Mouse (Mus musculus) embryonic facial prominence, embryonic 11.5 days (tissue): Measurements from ENCODE around the gene Sc5d. TPM values are rescaled to one million over a fixed set of nuclear protein-coding genes. Genes with fewer than 3 reads are reported as not detected.

Experiments
- ATAC-seq: fragments of 200-750 bp; cut with Nextera tagmentation; replicated peaks from 2 replicates; pipeline ENCODE4 v1.8.0; 2017; ENCODE audit warnings: low read depth; ENCODE audit not compliant: insufficient number of reproducible peaks, low FRiP score, low TSS enrichment
- DNase-seq: peaks from one replicate; pipeline ENCODE4 v3.0.0-alpha.2; 2015; ENCODE audit warnings: low spot score
- H3K27ac ChIP-seq: fragments of 300-500 bp; sonication (generic); replicated peaks from 2 replicates; pipeline ENCODE4 v1.5.1; 2014; ENCODE audit warnings: mild to moderate bottlenecking, low read depth, low read length, control low read depth
- H3K27me3 ChIP-seq: fragments of 300-500 bp; sonication (generic); 2 replicates; pipeline ENCODE4 v1.6.1; 2014; ENCODE audit warnings: mild to moderate bottlenecking, low read length, moderate library complexity, mixed read lengths; ENCODE audit not compliant: control insufficient read depth, insufficient read depth
- H3K36me3 ChIP-seq: fragments of 300-500 bp; sonication (generic); replicated peaks from 2 replicates; pipeline ENCODE4 v1.6.1; 2014; ENCODE audit warnings: low read depth, mild to moderate bottlenecking, low read length, moderate library complexity, mixed read lengths; ENCODE audit not compliant: control insufficient read depth, insufficient read depth
- H3K4me1 ChIP-seq: fragments of 300-500 bp; sonication (generic); 2 replicates; pipeline ENCODE4 v1.6.1; 2014; ENCODE audit warnings: low read length, mixed read lengths; ENCODE audit not compliant: control insufficient read depth, insufficient read depth
- H3K4me2 ChIP-seq: fragments of 300-500 bp; sonication (generic); 2 replicates; pipeline ENCODE4 v1.6.1; 2014; ENCODE audit warnings: low read depth, mild to moderate bottlenecking, control low read depth, low read length, moderate library complexity
- H3K4me3 ChIP-seq: fragments of 300-500 bp; sonication (generic); 2 replicates; pipeline ENCODE4 v1.5.1; 2014; ENCODE audit warnings: low read depth, low read length, control low read depth
- H3K9ac ChIP-seq: fragments of 300-500 bp; sonication (generic); replicated peaks from 2 replicates; pipeline ENCODE4 v1.6.1; 2014; ENCODE audit warnings: mild to moderate bottlenecking, control low read depth, low read length
- H3K9me3 ChIP-seq: fragments of 300-500 bp; sonication (generic); replicated peaks from 2 replicates; pipeline ENCODE4 v1.6.1; 2016; ENCODE audit warnings: mild to moderate bottlenecking, low read length, inconsistent platforms, mixed read lengths; ENCODE audit not compliant: control insufficient read depth
- WGBS: fragments of 180-500 bp; shearing (Covaris S2); extraction: QIAGEN DNeasy Blood & Tissue Kit; methylation state at CpG from one replicate; pipeline ENCODE4 v1.1.7; 2014; 5-methylcytosine and 5-hydroxymethylcytosine counted together
- polyA plus RNA-seq: library from polyadenylated mRNA; unstranded; fragments of >200 nt; fragmentation: Nextera tagmentation; extraction: Ambion mirVana; gene quantifications from 2 replicates; pipeline ENCODE4 v1.2.1, GENCODE M21; 2014

The Sc5d gene
- polyA plus RNA-seq, 1 experiment from 2014 or later, result 52.1 TPM

DNA sequence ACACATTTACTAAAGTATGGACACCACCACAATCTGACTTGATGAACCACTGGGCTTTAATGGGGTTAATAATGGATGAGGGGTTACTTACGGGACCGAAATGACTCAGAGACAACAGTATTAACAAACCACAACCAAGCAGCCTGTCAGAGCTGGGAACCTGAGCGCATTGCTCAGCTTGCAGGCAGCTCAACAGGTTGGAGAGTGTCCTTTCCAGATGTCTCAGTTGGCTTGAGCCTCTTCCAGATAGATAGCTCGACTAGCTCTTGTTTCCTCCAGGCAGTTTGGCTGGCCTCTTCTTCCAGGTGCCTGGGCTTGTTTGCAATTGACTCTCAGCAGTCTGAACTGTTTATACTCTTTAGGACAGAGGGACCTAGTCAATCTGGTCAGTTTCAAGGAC is 8.6 kb upstream of the Sc5d start:
- Histone ChIP-seq H3K27ac (no peak overlapping the region), H3K9me3 (no peaks in the 10 kb centered on the region), H3K4me2 (no peak overlapping the region), H3K4me1 (no peaks in the 10 kb centered on the region), H3K36me3 (no peaks in the 10 kb centered on the region), H3K4me3 (no peak overlapping the region), H3K27me3 (no peaks in the 10 kb centered on the region), H3K9ac (no peak overlapping the region)
- ATAC-seq (no peak), DNase-seq (no peak)
- WGBS, result 71% methylated on average over 4 of the region's 4 CpGs

DNA sequence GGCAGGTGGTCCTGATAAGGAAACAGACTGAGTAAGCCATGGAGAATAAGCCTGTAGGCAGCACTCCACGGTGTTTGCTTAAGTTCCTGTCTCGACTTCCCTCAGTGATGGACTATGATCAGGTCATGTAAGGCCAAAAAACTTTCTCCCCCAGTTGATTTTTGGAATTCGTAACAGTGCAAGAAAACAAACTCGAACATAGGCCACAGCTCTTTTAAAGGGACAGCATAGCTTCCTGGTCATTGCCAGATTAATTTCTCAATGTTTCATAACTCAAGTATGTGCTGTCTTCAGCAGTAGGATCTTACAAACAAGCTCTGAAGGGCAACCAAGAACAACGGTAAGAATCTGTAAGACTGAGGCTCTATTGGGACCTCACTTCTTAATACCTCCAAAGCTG is 7.4 kb upstream of the Sc5d start:
- H3K9ac ChIP-seq, result no peak overlapping the region
- H3K27me3 ChIP-seq, result no peaks in the 10 kb centered on the region
- 88% methylated on average over 5 of the region's 5 CpGs for WGBS
- no peak overlapping the region for H3K4me3 ChIP-seq
- H3K27ac ChIP-seq, result no peak overlapping the region
- no peak for ATAC-seq
- H3K36me3 ChIP-seq, result no peaks in the 10 kb centered on the region
- H3K4me1 ChIP-seq, result no peaks in the 10 kb centered on the region
- no peak for DNase-seq
- H3K9me3 ChIP-seq, result no peaks in the 10 kb centered on the region
- H3K4me2 ChIP-seq, result no peak overlapping the region

DNA sequence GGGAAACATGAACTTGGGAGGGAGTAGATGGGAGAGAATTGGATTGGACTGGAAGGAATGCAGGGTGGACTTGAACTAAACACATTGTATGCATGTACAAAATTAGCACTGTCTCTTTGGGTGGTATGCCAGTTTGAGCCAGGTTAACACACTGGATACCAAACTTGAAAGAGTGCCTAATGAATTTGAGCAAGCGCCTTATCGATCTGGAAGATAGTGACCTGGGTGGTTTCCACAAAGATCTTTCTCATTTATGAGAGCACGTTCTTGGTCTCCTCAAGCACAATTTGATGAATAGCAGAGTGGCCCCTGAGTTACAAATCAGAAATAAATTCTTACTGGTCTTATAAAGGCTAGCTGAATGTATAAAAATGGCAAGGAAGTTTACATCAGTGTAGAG is 6.6 kb upstream of the Sc5d start:
- no peak for ATAC-seq
- no peak overlapping the region for H3K4me3 ChIP-seq

DNA sequence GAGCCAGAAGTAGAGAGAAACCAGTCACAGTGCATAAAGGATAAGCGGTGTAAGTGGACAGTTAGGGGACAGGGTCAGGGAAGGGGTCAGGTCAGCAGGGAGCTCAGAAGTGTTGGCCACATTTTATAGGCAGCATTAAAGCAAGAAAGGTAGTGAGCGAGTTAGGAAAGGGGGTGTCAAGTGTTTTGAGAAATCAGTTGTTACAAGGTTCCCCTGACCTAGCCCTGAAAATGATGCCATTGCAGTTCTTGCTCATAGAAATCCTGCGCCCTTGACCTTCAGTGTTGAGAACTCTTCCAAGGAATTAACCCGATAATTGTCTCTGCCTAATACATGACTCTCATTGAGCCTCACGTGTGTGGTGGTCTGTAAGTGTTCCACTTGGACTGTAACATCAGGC is 6.0 kb upstream of the Sc5d start:
- Histone ChIP-seq H3K4me3 (no peak overlapping the region), H3K27me3 (no peaks in the 10 kb centered on the region), H3K9ac (no peak overlapping the region), H3K27ac (no peak overlapping the region), H3K4me2 (no peak overlapping the region), H3K4me1 (no peaks in the 10 kb centered on the region), H3K36me3 (no peaks in the 10 kb centered on the region), H3K9me3 (no peaks in the 10 kb centered on the region)
- no peak for DNase-seq
- WGBS, result 84% methylated on average over 5 of the region's 5 CpGs
- ATAC-seq, result no peak

More for the DNA sequence above, 6.6 kb upstream of the Sc5d start:
- H3K9ac ChIP-seq, result no peak overlapping the region
- 96% methylated on average over 3 of the region's 3 CpGs for WGBS
- no peaks in the 10 kb centered on the region for H3K4me1 ChIP-seq
- H3K9me3 ChIP-seq, result no peaks in the 10 kb centered on the region
- no peak for DNase-seq
- no peak overlapping the region for H3K4me2 ChIP-seq
- H3K36me3 ChIP-seq, result no peaks in the 10 kb centered on the region
- H3K27me3 ChIP-seq, result no peaks in the 10 kb centered on the region
- H3K27ac ChIP-seq, result no peak overlapping the region

DNA sequence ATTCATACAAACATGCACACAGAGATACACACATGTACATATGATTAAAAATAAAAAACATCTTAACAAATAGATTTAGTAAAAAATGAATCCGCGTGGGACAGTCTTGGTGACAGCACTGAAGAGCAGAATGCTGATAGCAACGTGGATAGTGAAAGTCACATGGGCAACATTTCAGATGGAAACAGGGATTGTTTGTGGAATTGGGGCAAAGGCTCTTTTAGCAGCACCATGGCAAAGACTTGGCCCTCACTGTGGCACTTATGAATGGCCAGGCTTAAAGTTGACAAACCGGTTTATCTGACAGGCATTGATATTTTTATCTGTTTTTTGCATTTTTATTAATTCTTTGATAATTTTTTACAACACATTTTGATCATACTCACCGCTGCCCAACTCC is 4.3 kb upstream of the Sc5d start:
- no peak overlapping the region for H3K4me3 ChIP-seq
- no peak overlapping the region for H3K4me2 ChIP-seq
- no peak overlapping the region for H3K27ac ChIP-seq
- H3K9me3 ChIP-seq, result no peaks in the 10 kb centered on the region
- no peak for DNase-seq
- H3K27me3 ChIP-seq, result no peaks in the 10 kb centered on the region
- H3K9ac ChIP-seq, result no peak overlapping the region
- ATAC-seq, result no peak
- WGBS, result 84% methylated on average over 5 of the region's 5 CpGs
- no peaks in the 10 kb centered on the region for H3K4me1 ChIP-seq
- H3K36me3 ChIP-seq, result no peaks in the 10 kb centered on the region

DNA sequence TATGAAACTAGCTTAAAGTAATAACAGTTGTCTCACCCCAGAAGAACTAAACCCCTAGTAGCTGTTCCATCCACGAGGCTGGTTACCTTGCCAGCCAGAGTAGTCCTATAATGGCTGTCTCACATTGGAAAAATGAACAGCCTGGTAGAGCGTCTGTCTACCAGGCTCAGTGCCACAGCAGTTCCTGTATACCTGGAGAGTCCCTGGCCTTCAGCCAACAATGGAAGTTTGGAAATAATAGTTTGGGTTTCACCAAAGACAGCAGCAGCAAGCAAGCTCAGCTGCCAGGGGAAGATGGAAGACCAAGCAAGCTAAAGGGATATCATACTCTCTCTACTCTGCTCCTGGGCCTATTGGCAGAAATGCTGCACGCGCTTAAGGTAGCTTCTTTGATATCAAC is 1.3 kb upstream of the Sc5d start:
- no peak for DNase-seq
- Histone ChIP-seq H3K36me3 (no peaks in the 10 kb centered on the region), H3K4me1 (no peaks in the 10 kb centered on the region), H3K4me3 (no peak overlapping the region), H3K9me3 (no peaks in the 10 kb centered on the region), H3K9ac (no peak overlapping the region), H3K27ac (no peak overlapping the region), H3K27me3 (no peaks in the 10 kb centered on the region), H3K4me2 (no peak overlapping the region)
- no peak for ATAC-seq
- 93% methylated on average over 4 of the region's 4 CpGs for WGBS

DNA sequence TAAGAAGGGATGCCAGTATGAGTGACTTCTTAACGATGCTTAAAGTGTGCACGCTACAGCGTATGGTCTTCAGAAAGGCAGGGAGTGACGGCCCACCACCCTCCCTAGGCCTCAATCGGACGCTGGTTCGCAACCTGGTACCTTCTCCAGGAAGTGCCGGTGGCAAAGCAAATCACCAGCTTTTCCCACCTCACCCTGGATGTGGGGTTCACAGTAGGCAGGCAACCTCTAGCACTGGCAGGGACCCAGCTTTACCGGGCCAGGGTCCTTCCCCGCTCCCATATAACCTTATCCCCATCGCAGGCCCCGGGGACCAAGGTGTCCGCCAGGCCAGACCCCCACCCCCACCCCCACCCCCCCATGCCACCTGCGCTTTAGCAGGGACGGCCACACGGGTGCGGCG is 346 bp downstream of the Sc5d start:
- Histone ChIP-seq H3K4me2 (peak overlapping the region; percentile 84), H3K27me3 (no peaks in the 10 kb centered on the region), H3K9me3 (no peaks in the 10 kb centered on the region), H3K4me1 (no peaks in the 10 kb centered on the region), H3K9ac (peak overlapping the region; percentile 80), H3K4me3 (peak overlapping the region; percentile 82), H3K36me3 (no peaks in the 10 kb centered on the region), H3K27ac (peak overlapping the region; percentile 41; the same call in 1 of the 2 replicates)
- peak; percentile 60 for ATAC-seq
- WGBS, result 0% methylated on average over 13 of the region's 18 CpGs
- peak; percentile 25 for DNase-seq

DNA sequence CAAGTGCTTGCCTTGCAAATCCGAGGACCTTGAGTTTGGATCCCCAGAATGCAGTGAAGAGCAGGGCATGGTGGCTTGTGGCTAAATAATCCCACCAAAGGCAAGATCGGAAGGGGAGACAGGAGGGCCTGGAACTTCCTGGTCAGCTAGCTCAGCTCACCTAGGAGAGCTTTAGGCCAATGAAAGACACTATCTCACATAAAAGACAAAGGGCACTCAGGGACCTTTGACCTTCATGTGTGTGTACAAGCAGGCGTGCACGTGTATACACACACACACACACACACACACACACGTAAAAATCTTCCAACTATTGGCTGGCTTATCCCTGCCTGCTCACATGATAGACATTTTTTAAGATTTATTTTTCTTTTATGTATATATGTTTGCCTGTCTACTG is 3.6 kb downstream of the Sc5d start:
- ATAC-seq (no peak), DNase-seq (no peak)
- Histone ChIP-seq H3K9me3 (no peaks in the 10 kb centered on the region), H3K9ac (no peak overlapping the region), H3K4me3 (no peak overlapping the region), H3K27ac (no peak overlapping the region), H3K4me2 (no peak overlapping the region), H3K4me1 (no peaks in the 10 kb centered on the region), H3K27me3 (no peaks in the 10 kb centered on the region), H3K36me3 (no peaks in the 10 kb centered on the region; the same call in 1 of the 2 replicates)
- WGBS, result 89% methylated on average over 5 of the region's 5 CpGs
